Mouse (Mus musculus): ENCODE data around the gene Misp.

GRCm38 (mm10) chr10:79779193-79779592, 41.6 kb upstream of the Misp start:
- no peak for TF ChIP-seq CTCF (IDR thresholded peaks at IDR 0.05)
- no peak for TF ChIP-seq EP300 (IDR thresholded peaks at IDR 0.05)
